Mouse (Mus musculus) intestine, embryonic 16.5 days (tissue): ENCODE data around the gene Ankk1. TPM values are rescaled to one million over a fixed set of nuclear protein-coding genes. Genes with fewer than 3 reads are reported as not detected.

Experiments
- ATAC-seq: fragments of 200-750 bp; cut with Nextera tagmentation; 2 replicates; pipeline ENCODE4 v1.8.0; 2017; ENCODE audit warnings: moderate TSS enrichment, moderate library complexity
- H3K27ac ChIP-seq: fragments of 300-500 bp; sonication (generic); 2 replicates; pipeline ENCODE4 v1.5.1; 2014; ENCODE audit warnings: mild to moderate bottlenecking, low read length
- H3K27me3 ChIP-seq: fragments of 300-500 bp; sonication (generic); replicated peaks from 2 replicates; pipeline ENCODE4 v1.6.1; 2014; ENCODE audit warnings: low read length, control low read depth, mixed read lengths; ENCODE audit not compliant: control insufficient read depth, insufficient read depth
- H3K36me3 ChIP-seq: fragments of 300-500 bp; sonication (generic); 2 replicates; pipeline ENCODE4 v1.6.1; 2014; ENCODE audit warnings: low read length, control low read depth; ENCODE audit not compliant: control insufficient read depth, insufficient read depth
- H3K4me1 ChIP-seq: fragments of 300-500 bp; sonication (generic); 2 replicates; pipeline ENCODE4 v1.6.1; 2014; ENCODE audit warnings: low read length, control low read depth, mixed read lengths; ENCODE audit not compliant: control insufficient read depth, insufficient read depth
- H3K4me2 ChIP-seq: fragments of 300-500 bp; sonication (generic); 2 replicates; pipeline ENCODE4 v1.6.1; 2014; ENCODE audit warnings: low read depth, low read length, control low read depth
- H3K4me3 ChIP-seq: fragments of 300-500 bp; sonication (generic); 2 replicates; pipeline ENCODE4 v1.5.1; 2014; ENCODE audit warnings: mild to moderate bottlenecking, low read length
- H3K9ac ChIP-seq: fragments of 300-500 bp; sonication (generic); 2 replicates; pipeline ENCODE4 v1.6.1; 2014; ENCODE audit warnings: low read depth, low read length
- H3K9me3 ChIP-seq: fragments of 300-500 bp; sonication (generic); 2 replicates; pipeline ENCODE4 v1.6.1; 2016; ENCODE audit warnings: low read length, control low read depth; ENCODE audit not compliant: control insufficient read depth
- WGBS: fragments of 180-500 bp; shearing (Covaris S2); extraction: QIAGEN DNeasy Blood & Tissue Kit; methylation state at CpG from one replicate; pipeline ENCODE4 v1.1.7; 2014; 5-methylcytosine and 5-hydroxymethylcytosine counted together
- polyA plus RNA-seq: library from polyadenylated mRNA; unstranded; fragments of >200 nt; fragmentation: Nextera tagmentation; extraction: Ambion mirVana; gene quantifications from 2 replicates; pipeline ENCODE4 v1.2.1, GENCODE M21; 2015

Ankk1 gene
- not detected in 2 replicates for polyA plus RNA-seq

DNA sequence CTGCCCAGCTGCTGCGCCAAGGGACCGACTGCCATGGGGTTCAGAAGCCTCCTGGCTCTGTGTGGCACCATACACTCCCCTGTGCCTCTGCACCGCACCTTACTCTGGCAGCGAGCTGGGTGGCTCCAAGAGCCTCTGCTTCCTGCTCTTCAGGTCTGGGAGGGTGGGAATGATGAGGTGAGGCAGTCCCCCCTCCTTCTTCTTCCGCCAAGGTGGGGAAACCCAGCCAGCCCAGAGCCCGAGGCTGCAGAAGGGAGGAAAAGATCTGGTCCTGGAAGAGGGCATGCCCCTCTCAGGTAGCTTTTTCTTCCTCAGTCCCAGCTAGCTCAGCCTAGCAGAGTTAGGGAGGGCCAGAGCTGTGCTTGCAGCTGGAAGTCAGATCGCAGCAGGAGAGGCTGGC, at the start of gene Ankk1:
Gene Ankk1 (minus strand): TSS at position 101 of the 400 bp plus-strand sequence.
- no peak for ATAC-seq
- H3K4me3 ChIP-seq = no peak within 1 kb of the TSS
- no peak within 1 kb of the TSS for H3K27ac ChIP-seq
- H3K9ac ChIP-seq = no peak within 1 kb of the TSS
- no peaks in the 10 kb centered on the region for H3K9me3 ChIP-seq
- no peaks in the 10 kb centered on the region for H3K4me1 ChIP-seq
- H3K4me2 ChIP-seq = no peak within 1 kb of the TSS
- H3K36me3 ChIP-seq = no peaks in the 10 kb centered on the region
- H3K27me3 ChIP-seq = no peaks in the 10 kb centered on the region
- WGBS = 78% methylated on average over 7 of the region's 7 CpGs

DNA sequence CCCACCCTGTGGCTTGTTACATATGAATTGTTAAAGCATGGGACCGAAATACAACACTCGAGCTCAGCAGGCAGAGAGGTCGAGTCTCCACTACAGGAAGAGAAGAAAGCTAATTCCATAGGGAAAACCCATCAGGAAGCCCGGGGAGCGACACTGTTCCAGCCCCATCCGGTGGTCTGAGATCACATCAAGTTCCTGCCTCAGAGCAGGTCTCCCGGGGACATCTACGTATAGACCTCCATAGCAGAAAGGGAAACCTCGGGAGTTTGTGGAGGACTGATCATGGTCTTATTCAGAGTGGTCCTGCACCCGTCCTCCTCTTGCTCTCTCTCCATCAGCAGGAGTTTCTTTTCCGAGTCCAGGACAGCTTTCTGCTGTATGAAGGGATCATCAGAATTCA, 45.3 kb upstream of the Ankk1 start:
- Histone ChIP-seq H3K27ac (no peak overlapping the region), H3K9me3 (no peaks in the 10 kb centered on the region), H3K9ac (no peak overlapping the region), H3K36me3 (no peaks in the 10 kb centered on the region), H3K4me1 (no peaks in the 10 kb centered on the region), H3K4me2 (no peak overlapping the region), H3K27me3 (no peaks in the 10 kb centered on the region), H3K4me3 (no peak overlapping the region)
- 70% methylated on average over 11 of the region's 11 CpGs for WGBS
- ATAC-seq = no peak

DNA sequence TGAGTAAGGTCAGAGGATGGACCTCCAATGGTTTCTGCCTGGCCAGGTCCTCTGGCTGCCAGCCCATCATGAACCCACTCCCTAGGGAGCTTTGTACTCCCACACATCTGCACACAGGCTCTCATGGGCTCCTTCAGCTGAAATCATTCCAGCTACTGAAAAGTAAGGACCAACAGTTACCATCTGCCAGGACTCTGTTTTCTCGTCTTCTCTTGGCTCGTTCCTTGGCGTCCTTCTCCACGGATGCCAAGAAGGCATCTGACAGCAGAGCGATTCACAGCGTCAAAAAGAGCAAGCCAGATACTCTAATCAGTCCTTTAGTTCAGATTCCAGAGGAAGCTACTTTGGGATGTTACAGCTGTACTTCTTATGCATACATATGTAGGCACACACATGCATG, 44.1 kb upstream of the Ankk1 start:
- H3K36me3 ChIP-seq = no peaks in the 10 kb centered on the region
- no peak for ATAC-seq
- no peaks in the 10 kb centered on the region for H3K9me3 ChIP-seq
- H3K9ac ChIP-seq = no peak overlapping the region
- H3K4me2 ChIP-seq = no peak overlapping the region
- H3K27me3 ChIP-seq = no peaks in the 10 kb centered on the region
- no peaks in the 10 kb centered on the region for H3K4me1 ChIP-seq
- H3K4me3 ChIP-seq = no peak overlapping the region
- WGBS = 79% methylated on average over 6 of the region's 6 CpGs
- no peak overlapping the region for H3K27ac ChIP-seq

DNA sequence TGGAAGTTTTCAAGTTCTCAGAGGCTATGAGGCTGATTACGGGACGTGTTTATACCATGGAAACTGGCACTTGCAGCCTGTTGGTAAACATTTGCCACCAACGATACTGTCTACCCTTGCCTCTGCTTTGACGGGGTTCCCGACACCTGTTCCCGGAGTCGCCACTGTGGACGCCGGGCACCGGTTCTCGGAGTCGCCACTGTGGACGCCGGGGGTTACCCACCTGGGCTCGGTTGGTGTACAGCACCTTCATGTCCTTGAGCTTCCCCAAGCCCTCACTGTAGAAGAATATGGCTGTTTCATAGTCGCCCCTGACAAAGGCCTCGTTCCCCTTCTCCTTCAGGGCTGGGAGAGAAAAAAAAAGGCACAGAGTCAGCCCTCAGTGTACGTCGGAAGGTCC, 43.2 kb upstream of the Ankk1 start:
- ATAC-seq = no peak
- 92% methylated on average over 19 of the region's 19 CpGs for WGBS
- no peak overlapping the region for H3K4me3 ChIP-seq
- H3K27me3 ChIP-seq = no peaks in the 10 kb centered on the region
- no peak overlapping the region for H3K9ac ChIP-seq
- H3K4me1 ChIP-seq = no peaks in the 10 kb centered on the region
- no peak overlapping the region for H3K4me2 ChIP-seq
- H3K9me3 ChIP-seq = no peaks in the 10 kb centered on the region
- no peaks in the 10 kb centered on the region for H3K36me3 ChIP-seq
- no peak overlapping the region for H3K27ac ChIP-seq

DNA sequence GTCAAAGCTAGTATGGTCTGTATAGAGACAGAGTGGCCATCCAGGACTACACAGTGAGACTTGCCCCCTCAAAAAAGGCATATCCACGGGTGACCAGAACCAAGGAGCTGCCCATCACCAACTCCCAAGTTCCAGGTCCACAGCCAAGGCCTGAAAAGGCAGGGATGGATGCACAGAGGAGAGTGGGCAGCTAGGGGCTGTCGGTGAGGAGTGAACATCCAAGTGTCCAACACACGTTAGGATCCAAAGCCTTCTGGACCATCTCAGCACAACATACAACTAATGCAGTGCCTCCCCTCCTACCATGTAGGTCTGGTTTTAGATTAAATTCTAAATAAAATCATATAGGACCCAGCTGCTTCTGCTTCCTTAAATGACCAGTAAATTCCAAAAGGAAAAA, 29.3 kb upstream of the Ankk1 start:
- no peaks in the 10 kb centered on the region for H3K9me3 ChIP-seq
- no peaks in the 10 kb centered on the region for H3K4me1 ChIP-seq
- H3K4me2 ChIP-seq = no peak overlapping the region
- ATAC-seq = no peak
- H3K36me3 ChIP-seq = no peaks in the 10 kb centered on the region
- no peaks in the 10 kb centered on the region for H3K27me3 ChIP-seq
- H3K9ac ChIP-seq = no peak overlapping the region
- WGBS = 90% methylated on average over 3 of the region's 3 CpGs
- no peak overlapping the region for H3K4me3 ChIP-seq
- H3K27ac ChIP-seq = no peak overlapping the region

DNA sequence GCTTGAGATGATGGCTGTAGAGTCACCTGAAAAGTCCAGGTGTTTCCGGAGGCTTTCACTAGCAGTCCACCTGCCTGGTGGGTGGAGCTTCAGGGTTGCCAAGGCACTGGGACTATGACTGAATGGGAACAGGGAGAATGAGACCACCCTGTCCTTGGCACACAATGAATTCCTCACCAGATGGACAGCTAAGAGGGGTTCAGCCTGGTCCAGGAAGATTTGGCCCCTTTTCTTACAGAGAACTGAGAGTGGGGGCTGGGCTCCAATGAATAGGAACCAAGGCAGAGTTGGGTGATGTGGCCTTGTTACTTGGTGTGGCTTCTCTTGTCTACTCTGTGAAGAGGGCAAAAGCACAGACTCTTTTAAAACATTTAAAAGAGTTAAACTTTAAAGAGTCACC, 25.6 kb upstream of the Ankk1 start:
- no peak overlapping the region for H3K4me2 ChIP-seq
- H3K27me3 ChIP-seq = no peaks in the 10 kb centered on the region
- H3K27ac ChIP-seq = no peak overlapping the region
- WGBS = 81% methylated on average over 1 of the region's 1 CpGs
- no peaks in the 10 kb centered on the region for H3K4me1 ChIP-seq
- H3K9me3 ChIP-seq = no peaks in the 10 kb centered on the region
- H3K4me3 ChIP-seq = no peak overlapping the region
- no peak for ATAC-seq
- no peaks in the 10 kb centered on the region for H3K36me3 ChIP-seq
- no peak overlapping the region for H3K9ac ChIP-seq

DNA sequence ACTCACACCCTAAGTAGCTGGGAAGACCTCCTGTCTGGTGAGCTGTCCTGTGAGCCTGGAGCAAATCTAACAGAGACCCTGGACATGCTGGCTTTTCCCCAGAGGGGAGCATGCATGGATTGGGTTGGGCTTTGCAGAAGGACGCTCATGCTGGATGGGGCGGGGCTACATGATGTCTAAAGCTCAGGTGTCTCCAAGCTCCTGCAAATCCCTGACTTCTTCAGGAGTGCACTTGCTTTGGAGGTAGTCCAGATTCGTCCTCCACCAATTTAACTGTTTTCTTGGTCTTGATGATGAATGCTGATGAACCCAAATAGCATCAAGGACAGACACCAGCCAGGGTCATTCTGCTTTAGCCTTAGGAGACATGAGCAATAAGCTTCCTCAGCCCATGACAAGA, 23.7 kb upstream of the Ankk1 start:
- ATAC-seq = no peak
- WGBS = 81% methylated on average over 3 of the region's 3 CpGs
- no peaks in the 10 kb centered on the region for H3K36me3 ChIP-seq
- no peak overlapping the region for H3K9ac ChIP-seq
- H3K9me3 ChIP-seq = no peaks in the 10 kb centered on the region
- no peak overlapping the region for H3K4me2 ChIP-seq
- no peak overlapping the region for H3K27ac ChIP-seq
- no peaks in the 10 kb centered on the region for H3K4me1 ChIP-seq
- no peak overlapping the region for H3K4me3 ChIP-seq
- H3K27me3 ChIP-seq = no peaks in the 10 kb centered on the region

DNA sequence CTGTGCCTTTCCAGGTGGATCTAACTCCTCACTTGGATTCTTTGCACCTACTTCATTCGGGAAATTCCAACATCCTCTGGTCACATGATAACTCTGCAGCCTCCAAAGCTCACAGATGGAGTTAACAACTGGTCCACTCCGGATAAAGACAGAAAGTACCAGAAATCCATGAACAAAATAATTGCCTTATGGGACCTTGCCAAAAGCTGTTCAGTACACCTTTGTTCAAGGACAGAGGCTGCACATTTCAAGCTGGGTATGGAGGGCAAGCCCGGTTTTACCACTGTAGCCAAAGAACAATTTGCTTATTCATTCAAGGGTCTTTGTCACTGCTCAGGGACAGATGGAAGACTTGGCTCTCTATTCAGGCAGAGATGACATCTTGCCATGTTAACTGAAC, 15.8 kb upstream of the Ankk1 start:
- H3K9ac ChIP-seq = no peak overlapping the region
- H3K27ac ChIP-seq = no peak overlapping the region
- H3K36me3 ChIP-seq = no peaks in the 10 kb centered on the region
- no peak overlapping the region for H3K4me2 ChIP-seq
- WGBS = 68% methylated on average over 3 of the region's 3 CpGs
- H3K4me3 ChIP-seq = no peak overlapping the region
- ATAC-seq = no peak
- H3K4me1 ChIP-seq = no peaks in the 10 kb centered on the region
- no peaks in the 10 kb centered on the region for H3K9me3 ChIP-seq
- H3K27me3 ChIP-seq = no peaks in the 10 kb centered on the region

DNA sequence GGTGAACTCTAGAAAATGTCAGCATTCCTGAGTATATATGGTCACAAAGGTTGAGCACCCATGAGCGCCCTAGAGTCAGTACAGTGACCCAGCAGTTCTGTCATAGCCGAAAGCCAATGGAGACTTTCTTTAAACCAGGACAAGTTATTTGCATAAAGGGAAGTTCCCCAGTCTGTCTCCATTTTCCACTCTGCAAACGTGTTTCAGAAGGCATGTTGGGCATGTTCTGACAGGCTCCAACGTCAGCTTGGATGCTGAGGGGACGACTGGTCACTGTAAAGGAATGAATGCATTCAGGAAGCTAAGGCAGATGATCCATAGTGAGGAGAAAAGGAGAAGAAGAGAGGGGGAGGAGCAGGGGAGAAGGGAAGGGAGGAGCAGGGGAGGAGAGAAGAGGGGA, 657 bp upstream of the Ankk1 start:
- Histone ChIP-seq H3K36me3 (no peaks in the 10 kb centered on the region), H3K4me3 (no peak overlapping the region), H3K4me2 (no peak overlapping the region), H3K4me1 (no peaks in the 10 kb centered on the region), H3K27me3 (no peaks in the 10 kb centered on the region), H3K9ac (no peak overlapping the region), H3K27ac (no peak overlapping the region), H3K9me3 (no peaks in the 10 kb centered on the region)
- 59% methylated on average over 5 of the region's 5 CpGs for WGBS
- ATAC-seq = no peak

DNA sequence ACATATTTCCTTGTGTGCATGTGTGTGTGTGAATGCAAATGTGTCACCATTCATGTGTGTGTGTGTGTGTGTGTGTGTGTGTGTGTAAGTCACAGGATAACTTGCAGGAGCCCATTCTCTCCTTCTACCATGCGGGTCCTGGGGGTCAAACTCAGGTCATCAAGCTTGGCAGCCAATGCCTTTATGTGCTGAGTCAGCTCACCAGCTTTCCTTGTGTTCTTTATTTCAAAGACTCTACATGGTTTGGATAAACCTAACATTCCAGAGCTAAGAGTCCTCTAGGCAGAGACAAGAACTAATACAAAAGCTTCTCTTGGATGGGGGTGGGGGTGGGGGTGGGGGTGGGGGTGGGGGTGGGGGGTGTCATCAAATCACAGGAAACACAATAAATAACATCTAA, 1.2 kb downstream of the Ankk1 start:
- H3K27me3 ChIP-seq = no peaks in the 10 kb centered on the region
- no peak overlapping the region for H3K4me3 ChIP-seq
- H3K9me3 ChIP-seq = no peaks in the 10 kb centered on the region
- WGBS = 25% methylated on average over 1 of the region's 1 CpGs
- no peak for ATAC-seq
- no peaks in the 10 kb centered on the region for H3K36me3 ChIP-seq
- no peaks in the 10 kb centered on the region for H3K4me1 ChIP-seq
- H3K4me2 ChIP-seq = no peak overlapping the region
- no peak overlapping the region for H3K9ac ChIP-seq
- H3K27ac ChIP-seq = no peak overlapping the region
